ENCODE assay signal across 10 mouse cellular contexts in the genomic region with DNA sequence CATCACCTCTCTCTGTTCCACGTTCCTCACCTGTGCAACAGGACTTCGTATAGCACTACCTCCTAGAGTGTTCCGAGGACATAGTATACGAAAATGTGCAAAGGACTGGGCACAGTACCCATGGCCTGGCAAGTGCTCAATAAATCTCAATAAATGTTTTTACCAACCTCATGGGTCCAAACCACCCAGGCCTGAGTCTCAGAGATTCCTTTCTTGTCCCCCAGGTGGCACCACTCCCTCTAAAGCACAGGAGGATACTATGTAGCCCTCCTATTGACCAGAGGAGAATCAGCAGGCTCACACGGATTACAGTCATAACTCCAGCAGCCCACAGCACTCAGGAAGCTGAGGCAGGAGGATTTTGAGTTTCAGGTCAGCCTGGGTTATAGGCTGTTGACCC. TPM values are rescaled to one million over a fixed set of nuclear protein-coding genes. Genes with fewer than 3 reads are reported as not detected.
DNase-seq lines count a peak whose midpoint lies in the region; ATAC-seq and TF ChIP-seq lines count a peak whose summit lies in the region.
"Had no signal": no experiment of that assay in that cellular context is flagged by ENCODE, and none has a peak within 500 bp of the region (broad histone marks: within the 10 kb centered on the region; RNA-seq: fewer than 3 reads in every experiment).

No protein-coding gene starts in this region.

- no peak overlapping the region for H3K27ac ChIP-seq in heart, adult 2 months
- H3K27ac ChIP-seq in hindbrain, embryonic 16.5 days (ENCODE audit: low read depth, low read length), result no peak overlapping the region
- H3K27ac ChIP-seq: midbrain, embryonic 12.5 days had no signal

- no peak for TF ChIP-seq POLR2A in heart, adult 2 months (IDR thresholded peaks at IDR 0.05; ENCODE audit: insufficient read depth, low read depth, low read length)

- no peak overlapping the region for H3K9ac ChIP-seq in heart, adult 2 months (ENCODE audit: low read depth, low read length)
- no peak overlapping the region for H3K9ac ChIP-seq in hindbrain, embryonic 16.5 days (ENCODE audit: low read depth, low read length)
- H3K9ac ChIP-seq: midbrain, embryonic 12.5 days had no signal

- TF ChIP-seq EP300 in heart, adult 2 months (IDR thresholded peaks at IDR 0.05; ENCODE audit: insufficient read depth, low read depth, low read length), result no peak

- H3K27me3 ChIP-seq in heart, adult 2 months (ENCODE audit: control insufficient read depth, insufficient read depth, low read length), result no peaks in the 10 kb centered on the region
- H3K27me3 ChIP-seq in hindbrain, embryonic 16.5 days (replicated peaks; ENCODE audit: control insufficient read depth, insufficient read depth, low read length), result no peaks in the 10 kb centered on the region
- H3K27me3 ChIP-seq: midbrain, embryonic 12.5 days had no signal

- no peaks in the 10 kb centered on the region for H3K4me1 ChIP-seq in heart, adult 2 months (ENCODE audit: control insufficient read depth, insufficient read depth, low read length)
- H3K4me1 ChIP-seq in hindbrain, embryonic 16.5 days (ENCODE audit: control insufficient read depth, insufficient read depth, low read depth, low read length), result no peaks in the 10 kb centered on the region

- ATAC-seq in megakaryocyte progenitor cell, adult 5-6 weeks (replicated peaks; ENCODE audit: poor library complexity), result peak; percentile 85
- no peak for ATAC-seq in hindbrain, embryonic 16.5 days

- no peaks in the 10 kb centered on the region for H3K79me2 ChIP-seq in heart, adult 2 months (replicated peaks; ENCODE audit: control insufficient read depth, insufficient read depth, low read length)

- DNase-seq in heart, adult 2 months, result no peak
- DNase-seq in heart, adult 18-20 months, result no peak
- DNase-seq in thymus, postnatal 14 days, result peak; percentile 42
- no peak for DNase-seq in thymus, postnatal 0 days (ENCODE audit: low spot score)
- DNase-seq in cerebellum, postnatal 14 days, result peak; percentile 46 to 66
- DNase-seq in gastrocnemius, postnatal 36 days, result no peak

- intact Hi-C loops in heart, adult 2 months (cut with DNase I), result loop anchor here (2.0 kb wide), 1 partner anchor 296 kb away; no protein-coding TSS in a partner anchor
- intact Hi-C loops in gastrocnemius, postnatal 36 days (cut with DNase I), result loop anchor here (5.0 kb wide), 1 partner anchor 296 kb away; no protein-coding TSS in a partner anchor

- H3K4me2 ChIP-seq in hindbrain, embryonic 16.5 days (ENCODE audit: low read length), result no peak overlapping the region
- H3K4me2 ChIP-seq: midbrain, embryonic 12.5 days had no signal

- 0 out of 2 replicates have a peak, but pooled peaks cover 2% of the 10 kb centered on the region for H3K9me3 ChIP-seq in hindbrain, embryonic 16.5 days (ENCODE audit: control insufficient read depth, low read length)

- no peak overlapping the region for H3K4me3 ChIP-seq in heart, adult 2 months
- no peak overlapping the region for H3K4me3 ChIP-seq in hindbrain, embryonic 16.5 days (ENCODE audit: low read length)
- H3K4me3 ChIP-seq: midbrain, embryonic 12.5 days had no signal

- TF ChIP-seq CTCF in heart, adult 2 months (IDR thresholded peaks at IDR 0.05), result peak; percentile 64

- WGBS in heart, adult 2 months, result 81% methylated on average over 5 of the region's 5 CpGs
- 82% methylated on average over 5 of the region's 5 CpGs for WGBS in hindbrain, embryonic 16.5 days

- H3K36me3 ChIP-seq in heart, adult 2 months (ENCODE audit: control insufficient read depth, insufficient read depth, low read length), result no peaks in the 10 kb centered on the region
- peaks cover 23% of the 10 kb centered on the region for H3K36me3 ChIP-seq in hindbrain, embryonic 16.5 days (ENCODE audit: control insufficient read depth, insufficient read depth, low read length)

RNA-seq across cellular contexts. Expression of gene Chmp4b, which starts 4.9 kb away (rescaled TPM):
- total RNA-seq in heart, adult 2 months (2021), result 100 to 1,000 TPM; 106 to 124 TPM
- 64.4 and 89.4 TPM in 2 replicates for polyA plus RNA-seq in heart, adult 2 months (2012; rRNA removed)
- 100 to 1,000 TPM; 114 to 121 TPM for total RNA-seq in heart, adult 18-20 months (2021)
- 30.1 and 35.4 TPM in 2 replicates for polyA plus RNA-seq in thymus, postnatal 0 days (2015; fragmentation: Nextera tagmentation; extraction: Ambion mirVana)
- 81.2 and 89.4 TPM in 2 replicates for total RNA-seq in megakaryocyte progenitor cell, adult 5-6 weeks (2015)
- total RNA-seq in megakaryocyte progenitor cell, adult 5-6 weeks (2017), result 103 and 120 TPM in 2 replicates
- 23.0 and 32.2 TPM in 2 replicates for polyA plus RNA-seq in hindbrain, embryonic 16.5 days (2015; fragmentation: Nextera tagmentation; extraction: Ambion mirVana)
- 100 to 1,000 TPM; 102 to 107 TPM for total RNA-seq in gastrocnemius, postnatal 36 days (2021)

RNA-seq across cellular contexts. Expression of gene 4930519P11Rik, which starts 33.4 kb away (rescaled TPM):
- total RNA-seq in heart, adult 2 months (2021), result not detected
- 0.57 TPM in 1 of 2 replicates, not detected in the other for polyA plus RNA-seq in heart, adult 2 months (2012; rRNA removed)
- under 1 TPM in 1 of 2 experiments, not detected in 1; 0.60 TPM for total RNA-seq in heart, adult 18-20 months (2021)
- polyA plus RNA-seq in thymus, postnatal 0 days (2015; fragmentation: Nextera tagmentation; extraction: Ambion mirVana), result 0.28 and 0.42 TPM in 2 replicates
- 0.54 TPM in 1 of 2 replicates, not detected in the other for total RNA-seq in megakaryocyte progenitor cell, adult 5-6 weeks (2015)
- total RNA-seq in megakaryocyte progenitor cell, adult 5-6 weeks (2017), result not detected in 2 replicates
- polyA plus RNA-seq in hindbrain, embryonic 16.5 days (2015; fragmentation: Nextera tagmentation; extraction: Ambion mirVana), result 0.35 and 0.82 TPM in 2 replicates
- not detected for total RNA-seq in gastrocnemius, postnatal 36 days (2021)
- total RNA-seq: heart, postnatal 36 days had no signal

RNA-seq across cellular contexts. Expression of gene Zfp341, which starts 33.5 kb away (rescaled TPM):
- 1 to 10 TPM; 2.7 to 3.1 TPM for total RNA-seq in heart, adult 2 months (2021)
- polyA plus RNA-seq in heart, adult 2 months (2012; rRNA removed), result 4.0 and 4.9 TPM in 2 replicates
- total RNA-seq in heart, adult 18-20 months (2021), result 1 to 10 TPM; 2.6 to 2.8 TPM
- 0.51 and 0.61 TPM in 2 replicates for polyA plus RNA-seq in thymus, postnatal 0 days (2015; fragmentation: Nextera tagmentation; extraction: Ambion mirVana)
- 3.3 and 4.0 TPM in 2 replicates for total RNA-seq in megakaryocyte progenitor cell, adult 5-6 weeks (2015)
- 1.2 and 2.3 TPM in 2 replicates for total RNA-seq in megakaryocyte progenitor cell, adult 5-6 weeks (2017)
- 2.0 and 2.3 TPM in 2 replicates for polyA plus RNA-seq in hindbrain, embryonic 16.5 days (2015; fragmentation: Nextera tagmentation; extraction: Ambion mirVana)
- total RNA-seq in gastrocnemius, postnatal 36 days (2021), result 1 to 10 TPM; 2.2 to 2.3 TPM

RNA-seq across cellular contexts. Expression of gene Pxmp4, which starts 43.1 kb away (rescaled TPM):
- total RNA-seq in heart, adult 2 months (2021), result 10 to 100 TPM; 20.9 to 21.5 TPM
- 47.2 and 49.9 TPM in 2 replicates for polyA plus RNA-seq in heart, adult 2 months (2012; rRNA removed)
- total RNA-seq in heart, adult 18-20 months (2021), result 10 to 100 TPM; 22.6 to 25.6 TPM
- 51.8 and 52.1 TPM in 2 replicates for polyA plus RNA-seq in thymus, postnatal 0 days (2015; fragmentation: Nextera tagmentation; extraction: Ambion mirVana)
- 14.6 and 14.9 TPM in 2 replicates for total RNA-seq in megakaryocyte progenitor cell, adult 5-6 weeks (2015)
- total RNA-seq in megakaryocyte progenitor cell, adult 5-6 weeks (2017), result 9.2 and 10.7 TPM in 2 replicates
- 18.7 and 20.6 TPM in 2 replicates for polyA plus RNA-seq in hindbrain, embryonic 16.5 days (2015; fragmentation: Nextera tagmentation; extraction: Ambion mirVana)
- 10 to 100 TPM; 10.8 to 11.8 TPM for total RNA-seq in gastrocnemius, postnatal 36 days (2021)

Comparison
In these comparisons a context has a peak if more than half of its experiments do, and no peak if none do; other contexts are left out.
1. DNase-seq: peak in thymus, postnatal 14 days (single experiment) and cerebellum, postnatal 14 days (2 of 2); none in heart, adult 2 months (0 of 2), heart, adult 18-20 months (0 of 2), thymus, postnatal 0 days (single experiment) and gastrocnemius, postnatal 36 days (0 of 2).